Mouse (Mus musculus) stomach, embryonic 14.5 days (tissue): ENCODE data around the gene Ctc1. TPM values are rescaled to one million over a fixed set of nuclear protein-coding genes. Genes with fewer than 3 reads are reported as not detected.
"Not testable (repeated sequence)": the region's sequence is repeated elsewhere in the genome, so short reads cannot be mapped to it uniquely, and the experiment has no call there.

Experiments used
- ATAC-seq: fragments of 200-750 bp; cut with Nextera tagmentation; 2 replicates; pipeline ENCODE4 v1.8.0; 2017; ENCODE audit warnings: low read depth, moderate TSS enrichment; ENCODE audit not compliant: insufficient number of reproducible peaks, insufficient read depth, low FRiP score
- H3K27ac ChIP-seq: fragments of 300-500 bp; sonication (generic); 2 replicates; pipeline ENCODE4 v1.5.1; 2014; ENCODE audit warnings: mild to moderate bottlenecking, low read length, moderate library complexity, mixed read lengths
- H3K27me3 ChIP-seq: fragments of 300-500 bp; sonication (generic); 2 replicates; pipeline ENCODE4 v1.6.1; 2014; ENCODE audit warnings: low read length, control low read depth, mixed read lengths; ENCODE audit not compliant: control insufficient read depth, insufficient read depth
- H3K36me3 ChIP-seq: fragments of 300-500 bp; sonication (generic); 2 replicates; pipeline ENCODE4 v1.6.1; 2014; ENCODE audit warnings: mild to moderate bottlenecking, control low read depth, low read length, moderate library complexity, mixed read lengths; ENCODE audit not compliant: control insufficient read depth, insufficient read depth
- H3K4me1 ChIP-seq: fragments of 300-500 bp; sonication (generic); 2 replicates; pipeline ENCODE4 v1.6.1; 2014; ENCODE audit warnings: low read length, control low read depth, mixed read lengths; ENCODE audit not compliant: control insufficient read depth, insufficient read depth
- H3K4me2 ChIP-seq: fragments of 300-500 bp; sonication (generic); replicated peaks from 2 replicates; pipeline ENCODE4 v1.6.1; 2014; ENCODE audit warnings: low read depth, low read length, control low read depth
- H3K4me3 ChIP-seq: fragments of 300-500 bp; sonication (generic); 2 replicates; pipeline ENCODE4 v1.5.1; 2014; ENCODE audit warnings: low read depth, low read length, control low read depth
- H3K9ac ChIP-seq: fragments of 300-500 bp; sonication (generic); replicated peaks from 2 replicates; pipeline ENCODE4 v1.6.1; 2014; ENCODE audit warnings: low read depth, mild to moderate bottlenecking, control low read depth, low read length, moderate library complexity, mixed read lengths
- H3K9me3 ChIP-seq: fragments of 300-500 bp; sonication (generic); 2 replicates; pipeline ENCODE4 v1.6.1; 2016; ENCODE audit warnings: low read depth, low read length, control low read depth; ENCODE audit not compliant: control insufficient read depth
- WGBS: fragments of 180-500 bp; shearing (Covaris S2); extraction: QIAGEN DNeasy Blood & Tissue Kit; methylation state at CpG from one replicate; pipeline ENCODE4 v1.1.7; 2014; 5-methylcytosine and 5-hydroxymethylcytosine counted together
- polyA plus RNA-seq: library from polyadenylated mRNA; unstranded; fragments of >200 nt; fragmentation: Nextera tagmentation; extraction: Ambion mirVana; gene quantifications from 2 replicates; pipeline ENCODE4 v1.2.1, GENCODE M21; 2014

The Ctc1 gene
- 45.0 and 47.3 TPM in 2 replicates for polyA plus RNA-seq

- Histone ChIP-seq H3K4me3 (peak within 1 kb of the TSS; percentile 55), H3K4me2 (peak within 1 kb of the TSS; percentile 80), H3K36me3 (peaks cover under 1% of the 10 kb centered on the region), H3K4me1 (peaks cover 5% of the 10 kb centered on the region; the same call in 1 of the 2 replicates), H3K27ac (peak within 1 kb of the TSS; percentile 86), H3K9ac (peak within 1 kb of the TSS; percentile 69), H3K9me3 (no peaks in the 10 kb centered on the region), H3K27me3 (no peaks in the 10 kb centered on the region)
- 3% methylated on average over 38 of the region's 38 CpGs for WGBS
- peak; percentile 95 for ATAC-seq
Measured at GRCm38 (mm10) chr11:69015644-69016441, at the start of gene Ctc1. Gene Ctc1, plus strand, starts transcription at chr11:69015911.

- H3K36me3 ChIP-seq, result no peaks in the 10 kb centered on the region
- WGBS, result 36% methylated on average over 1 of the region's 1 CpGs
- no peak overlapping the region for H3K4me2 ChIP-seq
- H3K27ac ChIP-seq, result no peak overlapping the region
- peaks cover 6% of the 10 kb centered on the region; the same call in 1 of the 2 replicates for H3K4me1 ChIP-seq
- H3K4me3 ChIP-seq, result no peak overlapping the region
- no peak for ATAC-seq
- H3K9me3 ChIP-seq, result no peaks in the 10 kb centered on the region
- no peaks in the 10 kb centered on the region for H3K27me3 ChIP-seq
- H3K9ac ChIP-seq, result no peak overlapping the region
Measured at GRCm38 (mm10) chr11:68966554-68966953, 49.2 kb upstream of the Ctc1 start.

- peak; percentile 93 for ATAC-seq
- peak within 1 kb of the TSS; percentile 30; the same call in 1 of the 2 replicates for H3K9ac ChIP-seq
- H3K9me3 ChIP-seq, result no peaks in the 10 kb centered on the region
- H3K4me2 ChIP-seq, result peak within 1 kb of the TSS; percentile 82
- no peak within 1 kb of the TSS for H3K27ac ChIP-seq
- peaks cover 6% of the 10 kb centered on the region; the same call in 1 of the 2 replicates for H3K4me1 ChIP-seq
- under 1% methylated on average over 50 of the region's 50 CpGs for WGBS
- H3K4me3 ChIP-seq, result peak within 1 kb of the TSS; percentile 43
- no peaks in the 10 kb centered on the region for H3K27me3 ChIP-seq
- no peaks in the 10 kb centered on the region for H3K36me3 ChIP-seq
Measured at GRCm38 (mm10) chr11:68967337-68968282, 48.1 kb upstream of the Ctc1 start, which contains the start of gene Slc25a35. Gene Slc25a35, plus strand, starts transcription at chr11:68968131.

GRCm38 (mm10) chr11:68968752-68969151, 47.0 kb upstream of the Ctc1 start:
- WGBS, result 84% methylated on average over 11 of the region's 11 CpGs
- Histone ChIP-seq H3K36me3 (no peaks in the 10 kb centered on the region), H3K4me3 (peak overlapping the region; percentile 43; the same call in 1 of the 2 replicates), H3K4me2 (no peak overlapping the region), H3K27ac (no peak overlapping the region), H3K9ac (no peak overlapping the region), H3K27me3 (no peaks in the 10 kb centered on the region), H3K9me3 (no peaks in the 10 kb centered on the region), H3K4me1 (peaks cover 11% of the 10 kb centered on the region; the same call in 1 of the 2 replicates)
- ATAC-seq, result no peak

- no peak overlapping the region for H3K4me2 ChIP-seq
- no peak overlapping the region for H3K9ac ChIP-seq
- no peaks in the 10 kb centered on the region for H3K9me3 ChIP-seq
- no peak for ATAC-seq
- H3K27me3 ChIP-seq, result no peaks in the 10 kb centered on the region
- no peaks in the 10 kb centered on the region for H3K36me3 ChIP-seq
- H3K4me1 ChIP-seq, result peaks cover 11% of the 10 kb centered on the region; the same call in 1 of the 2 replicates
- no peak overlapping the region for H3K27ac ChIP-seq
- WGBS, result 69% methylated on average over 4 of the region's 4 CpGs
- no peak overlapping the region for H3K4me3 ChIP-seq
Measured at GRCm38 (mm10) chr11:68970232-68970631, 45.5 kb upstream of the Ctc1 start.

- 2% methylated on average over 37 of the region's 38 CpGs for WGBS
- Histone ChIP-seq H3K4me2 (peak overlapping the region; percentile 58), H3K4me3 (peak overlapping the region; percentile 36)
- not testable (repeated sequence) for H3K27ac ChIP-seq, H3K36me3 ChIP-seq, H3K4me1 ChIP-seq, H3K27me3 ChIP-seq, H3K9ac ChIP-seq, H3K9me3 ChIP-seq
- ATAC-seq, result peak; percentile 87
Measured at GRCm38 (mm10) chr11:68973250-68974058, 42.3 kb upstream of the Ctc1 start.

- no peaks in the 10 kb centered on the region for H3K9me3 ChIP-seq
- WGBS, result 31% methylated on average over 6 of the region's 6 CpGs
Measured at GRCm38 (mm10) chr11:68974059-68974450, 41.7 kb upstream of the Ctc1 start.

More at GRCm38 (mm10) chr11:68974059-68974450, 41.7 kb upstream of the Ctc1 start:
- H3K27me3 ChIP-seq, result no peaks in the 10 kb centered on the region
- H3K4me2 ChIP-seq, result peak overlapping the region; percentile 58
- no peaks in the 10 kb centered on the region for H3K36me3 ChIP-seq
- peaks cover 5% of the 10 kb centered on the region; the same call in 1 of the 2 replicates for H3K4me1 ChIP-seq
- H3K27ac ChIP-seq, result no peak overlapping the region
- no peak for ATAC-seq
- peak overlapping the region; percentile 36 for H3K4me3 ChIP-seq
- no peak overlapping the region for H3K9ac ChIP-seq
